Mouse (Mus musculus): ENCODE measurements around the gene Cdc42se2. TPM values are rescaled to one million over a fixed set of nuclear protein-coding genes. Genes with fewer than 3 reads are reported as not detected.

Gene Cdc42se2
- total RNA-seq, 1 experiment: 53.8 TPM

- Histone ChIP-seq H3K27ac (ENCODE audit: insufficient read depth, low read depth, low read length, poor library complexity, severe bottlenecking) (no peak overlapping the region), H3K36me3 (ENCODE audit: control insufficient read depth, insufficient read depth, low read length, poor library complexity, severe bottlenecking) (peaks cover 8% of the 10 kb centered on the region; the same call in 1 of the 2 replicates), H3K9me3 (ENCODE audit: control insufficient read depth, insufficient read depth, low read depth, low read length) (no peaks in the 10 kb centered on the region), H3K9ac (ENCODE audit: insufficient read depth, low read depth, low read length, poor library complexity, severe bottlenecking) (no peak overlapping the region), H3K4me3 (ENCODE audit: insufficient read depth in 1 of 2, low read depth in 1 of 2, low read length in 2 of 2, poor library complexity in 1 of 2, severe bottlenecking in 1 of 2) (no peak overlapping the region), H3K4me1 (ENCODE audit: control insufficient read depth in 2 of 2, insufficient read depth in 2 of 2, low read length in 2 of 2, poor library complexity in 1 of 2) (no peaks in the 10 kb centered on the region)
- in situ Hi-C loops (cut with MboI; ENCODE audit: low sequenced_read_pairs in 2 of 2, unreplicated experiment in 2 of 2): no loop called here
- no peak for DNase-seq (ENCODE audit: low read depth, low spot score)
- no peak for TF ChIP-seq MAFK (IDR thresholded peaks at IDR 0.05; ENCODE audit: insufficient read depth, low read depth, low read length)
- 0 out of 2 replicates have a peak, but pooled peaks have one; percentile 12 for TF ChIP-seq ZNF384 (IDR thresholded peaks at IDR 0.05; ENCODE audit: low read depth, low read length)
These were observed 93.8 kb downstream of the Cdc42se2 start for GRCm38 (mm10) chr11:54693696-54694095.

GRCm38 (mm10) chr11:54691179-54691578, 96.3 kb downstream of the Cdc42se2 start:
- in situ Hi-C loops (cut with MboI; ENCODE audit: low sequenced_read_pairs in 2 of 2, unreplicated experiment in 2 of 2): no loop called here
- no peak overlapping the region for H3K9ac ChIP-seq (ENCODE audit: insufficient read depth, low read depth, low read length, poor library complexity, severe bottlenecking)
- TF ChIP-seq ZC3H11A (IDR thresholded peaks at IDR 0.05; ENCODE audit: borderline replicate concordance, low read depth, low read length) (no peak), HCFC1 (IDR thresholded peaks at IDR 0.05; ENCODE audit: borderline replicate concordance, insufficient read depth, low read length) (no peak), ZNF384 (IDR thresholded peaks at IDR 0.05; ENCODE audit: low read depth, low read length) (no peak), CHD2 (IDR thresholded peaks at IDR 0.05; ENCODE audit: low read depth, low read length) (no peak), MAFK (IDR thresholded peaks at IDR 0.05; ENCODE audit: insufficient read depth, low read depth, low read length) (no peak)
- no peak overlapping the region for H3K4me3 ChIP-seq (ENCODE audit: insufficient read depth in 1 of 2, low read depth in 1 of 2, low read length in 2 of 2, poor library complexity in 1 of 2, severe bottlenecking in 1 of 2)
- H3K4me1 ChIP-seq (ENCODE audit: control insufficient read depth in 2 of 2, insufficient read depth in 2 of 2, low read length in 2 of 2, poor library complexity in 1 of 2): no peaks in the 10 kb centered on the region
- no peaks in the 10 kb centered on the region for H3K9me3 ChIP-seq (ENCODE audit: control insufficient read depth, insufficient read depth, low read depth, low read length)
- H3K27ac ChIP-seq (ENCODE audit: insufficient read depth, low read depth, low read length, poor library complexity, severe bottlenecking): no peak overlapping the region
- DNase-seq (ENCODE audit: low read depth, low spot score): no peak
- H3K36me3 ChIP-seq (ENCODE audit: control insufficient read depth, insufficient read depth, low read length, poor library complexity, severe bottlenecking): peaks cover 8% of the 10 kb centered on the region; the same call in 1 of the 2 replicates

- TF ChIP-seq CHD2 (IDR thresholded peaks at IDR 0.05; ENCODE audit: low read depth, low read length) (no peak), MAFK (IDR thresholded peaks at IDR 0.05; ENCODE audit: insufficient read depth, low read depth, low read length) (no peak), ZNF384 (IDR thresholded peaks at IDR 0.05; ENCODE audit: low read depth, low read length) (no peak), ZC3H11A (IDR thresholded peaks at IDR 0.05; ENCODE audit: borderline replicate concordance, low read depth, low read length) (no peak), HCFC1 (IDR thresholded peaks at IDR 0.05; ENCODE audit: borderline replicate concordance, insufficient read depth, low read length) (no peak)
- peaks cover 8% of the 10 kb centered on the region; the same call in 1 of the 2 replicates for H3K36me3 ChIP-seq (ENCODE audit: control insufficient read depth, insufficient read depth, low read length, poor library complexity, severe bottlenecking)
- H3K4me1 ChIP-seq (ENCODE audit: control insufficient read depth in 2 of 2, insufficient read depth in 2 of 2, low read length in 2 of 2, poor library complexity in 1 of 2): no peaks in the 10 kb centered on the region
- H3K4me3 ChIP-seq (ENCODE audit: insufficient read depth in 1 of 2, low read depth in 1 of 2, low read length in 2 of 2, poor library complexity in 1 of 2, severe bottlenecking in 1 of 2): no peak overlapping the region
- H3K9ac ChIP-seq (ENCODE audit: insufficient read depth, low read depth, low read length, poor library complexity, severe bottlenecking): no peak overlapping the region
- no peak overlapping the region for H3K27ac ChIP-seq (ENCODE audit: insufficient read depth, low read depth, low read length, poor library complexity, severe bottlenecking)
- in situ Hi-C loops (cut with MboI; ENCODE audit: low sequenced_read_pairs in 2 of 2, unreplicated experiment in 2 of 2): no loop called here
- H3K9me3 ChIP-seq (ENCODE audit: control insufficient read depth, insufficient read depth, low read depth, low read length): no peaks in the 10 kb centered on the region
- DNase-seq (ENCODE audit: low read depth, low spot score): no peak
These were observed 97.3 kb downstream of the Cdc42se2 start for GRCm38 (mm10) chr11:54690171-54690570.

GRCm38 (mm10) chr11:54684831-54685230, 102.6 kb downstream of the Cdc42se2 start:
- Histone ChIP-seq H3K4me3 (ENCODE audit: insufficient read depth in 1 of 2, low read depth in 1 of 2, low read length in 2 of 2, poor library complexity in 1 of 2, severe bottlenecking in 1 of 2) (no peak overlapping the region), H3K36me3 (ENCODE audit: control insufficient read depth, insufficient read depth, low read length, poor library complexity, severe bottlenecking) (0 out of 2 replicates have a peak, but pooled peaks cover 2% of the 10 kb centered on the region)
- in situ Hi-C loops (cut with MboI; ENCODE audit: low sequenced_read_pairs in 2 of 2, unreplicated experiment in 2 of 2): no loop called here

GRCm38 (mm10) chr11:54679141-54679540, 108.3 kb downstream of the Cdc42se2 start:
- no peak for DNase-seq (ENCODE audit: low read depth, low spot score)
- no peaks in the 10 kb centered on the region for H3K9me3 ChIP-seq (ENCODE audit: control insufficient read depth, insufficient read depth, low read depth, low read length)
- peaks cover 2% of the 10 kb centered on the region for H3K36me3 ChIP-seq (ENCODE audit: control insufficient read depth, insufficient read depth, low read length, poor library complexity, severe bottlenecking)
- no peak overlapping the region for H3K9ac ChIP-seq (ENCODE audit: insufficient read depth, low read depth, low read length, poor library complexity, severe bottlenecking)
- in situ Hi-C loops (cut with MboI; ENCODE audit: low sequenced_read_pairs in 2 of 2, unreplicated experiment in 2 of 2): no loop called here
- H3K4me3 ChIP-seq (ENCODE audit: insufficient read depth in 1 of 2, low read depth in 1 of 2, low read length in 2 of 2, poor library complexity in 1 of 2, severe bottlenecking in 1 of 2): no peak overlapping the region
- no peak overlapping the region for H3K27ac ChIP-seq (ENCODE audit: insufficient read depth, low read depth, low read length, poor library complexity, severe bottlenecking)
- no peak for TF ChIP-seq HCFC1 (IDR thresholded peaks at IDR 0.05; ENCODE audit: borderline replicate concordance, insufficient read depth, low read length)
- no peak for TF ChIP-seq MAFK (IDR thresholded peaks at IDR 0.05; ENCODE audit: insufficient read depth, low read depth, low read length)
- no peak for TF ChIP-seq ZNF384 (IDR thresholded peaks at IDR 0.05; ENCODE audit: low read depth, low read length)
- TF ChIP-seq CHD2 (IDR thresholded peaks at IDR 0.05; ENCODE audit: low read depth, low read length): no peak
- no peak for TF ChIP-seq ZC3H11A (IDR thresholded peaks at IDR 0.05; ENCODE audit: borderline replicate concordance, low read depth, low read length)
- no peaks in the 10 kb centered on the region for H3K4me1 ChIP-seq (ENCODE audit: control insufficient read depth in 2 of 2, insufficient read depth in 2 of 2, low read length in 2 of 2, poor library complexity in 1 of 2)

More at GRCm38 (mm10) chr11:54684831-54685230, 102.6 kb downstream of the Cdc42se2 start:
- no peak for DNase-seq (ENCODE audit: low read depth, low spot score)
- no peak overlapping the region for H3K27ac ChIP-seq (ENCODE audit: insufficient read depth, low read depth, low read length, poor library complexity, severe bottlenecking)
- no peak for TF ChIP-seq HCFC1 (IDR thresholded peaks at IDR 0.05; ENCODE audit: borderline replicate concordance, insufficient read depth, low read length)
- TF ChIP-seq MAFK (IDR thresholded peaks at IDR 0.05; ENCODE audit: insufficient read depth, low read depth, low read length): no peak
- TF ChIP-seq ZC3H11A (IDR thresholded peaks at IDR 0.05; ENCODE audit: borderline replicate concordance, low read depth, low read length): no peak
- TF ChIP-seq CHD2 (IDR thresholded peaks at IDR 0.05; ENCODE audit: low read depth, low read length): no peak
- no peak for TF ChIP-seq ZNF384 (IDR thresholded peaks at IDR 0.05; ENCODE audit: low read depth, low read length)
- H3K9ac ChIP-seq (ENCODE audit: insufficient read depth, low read depth, low read length, poor library complexity, severe bottlenecking): no peak overlapping the region
- H3K4me1 ChIP-seq (ENCODE audit: control insufficient read depth in 2 of 2, insufficient read depth in 2 of 2, low read length in 2 of 2, poor library complexity in 1 of 2): no peaks in the 10 kb centered on the region
- no peaks in the 10 kb centered on the region for H3K9me3 ChIP-seq (ENCODE audit: control insufficient read depth, insufficient read depth, low read depth, low read length)

All from ES-E14 (cell line).